Mouse (Mus musculus) MEL (cell line): ENCODE measurements around the gene Dock1. TPM values are rescaled to one million over a fixed set of nuclear protein-coding genes. Genes with fewer than 3 reads are reported as not detected.

Experiments
- DNase-seq: peaks from one replicate; pipeline ENCODE4 v3.0.0; 2011; ENCODE audit warnings: low read depth, low spot score
- H3K27ac ChIP-seq: 2 replicates; pipeline ENCODE4 v1.5.1; 2012; ENCODE audit warnings: low read depth, mild to moderate bottlenecking, control low read depth, low read length, moderate library complexity; ENCODE audit not compliant: control insufficient read depth
- H3K27me3 ChIP-seq, 2 experiments: fragments of 150-350 bp in 1 of 2; sonication (generic) in 1 of 2; 2 replicates each; pipeline ENCODE4 v1.6.1; 2012; ENCODE audit warnings: low read length in 2 of 2, mild to moderate bottlenecking in 2 of 2, improper control_type of control experiment in 1 of 2, moderate library complexity in 1 of 2; ENCODE audit not compliant: insufficient read depth in 2 of 2, control insufficient read depth in 1 of 2
- H3K36me3 ChIP-seq, 2 experiments: 2 replicates each; pipeline ENCODE4 v1.6.1; 2012 to 2014; ENCODE audit warnings: low read length in 2 of 2, improper control_type of control experiment in 1 of 2, inconsistent platforms in 1 of 2, mild to moderate bottlenecking in 1 of 2; ENCODE audit not compliant: insufficient read depth in 2 of 2, control insufficient read depth in 1 of 2
- H3K4me1 ChIP-seq, 2 experiments: fragments of 150-350 bp in 1 of 2; sonication (generic) in 1 of 2; 2 replicates each; pipeline ENCODE4 v1.6.1; 2012; ENCODE audit warnings: low read length in 2 of 2, improper control_type of control experiment in 1 of 2, mild to moderate bottlenecking in 1 of 2; ENCODE audit not compliant: insufficient read depth in 2 of 2, control insufficient read depth in 1 of 2
- H3K4me3 ChIP-seq, 2 experiments: fragments of 150-350 bp in 1 of 2; sonication (generic) in 1 of 2; 2 replicates each; pipeline ENCODE4 v1.5.1; 2012; ENCODE audit warnings: low read depth in 2 of 2, low read length in 2 of 2, mild to moderate bottlenecking in 2 of 2, moderate library complexity in 2 of 2, control low read depth in 1 of 2, improper control_type of control experiment in 1 of 2; ENCODE audit not compliant: control insufficient read depth in 1 of 2, insufficient read depth in 1 of 2
- H3K79me2 ChIP-seq: 2 replicates; pipeline ENCODE4 v1.6.1; 2012; ENCODE audit warnings: mild to moderate bottlenecking, low read length, moderate library complexity; ENCODE audit not compliant: control insufficient read depth, poor library complexity, insufficient read depth
- H3K9ac ChIP-seq: 2 replicates; pipeline ENCODE4 v1.6.1; 2012; ENCODE audit warnings: low read depth, mild to moderate bottlenecking, control low read depth, low read length, moderate library complexity; ENCODE audit not compliant: control insufficient read depth, poor library complexity, severe bottlenecking
- H3K9me3 ChIP-seq: fragments of 150-350 bp; sonication (generic); replicated peaks from 2 replicates; pipeline ENCODE4 v1.6.1; 2012; ENCODE audit warnings: mild to moderate bottlenecking, low read length, improper control_type of control experiment, moderate library complexity; ENCODE audit not compliant: insufficient read depth
- BHLHE40 ChIP-seq: IDR thresholded peaks from 2 replicates; pipeline ENCODE4 v1.6.1; 2012; ENCODE audit warnings: low read depth, mild to moderate bottlenecking, inconsistent platforms, low read length, improper control_type of control experiment, borderline replicate concordance
- CHD1 ChIP-seq: IDR thresholded peaks from 2 replicates; pipeline ENCODE4 v1.6.1; 2012; ENCODE audit warnings: low read depth, mild to moderate bottlenecking, inconsistent platforms, low read length, improper control_type of control experiment
- CTCF ChIP-seq, 3 experiments: IDR thresholded peaks in 2 of 3; conservative IDR thresholded peaks in 1 of 3; 2 replicates each; pipeline ENCODE4 v1.5.1; 2011 to 2012; ENCODE audit warnings: low read length in 3 of 3, low read depth in 2 of 3, mild to moderate bottlenecking in 2 of 3, improper control_type of control experiment in 1 of 3, inconsistent platforms in 1 of 3, mixed read lengths in 1 of 3, moderate library complexity in 1 of 3; ENCODE audit not compliant: control insufficient read depth in 1 of 3, insufficient read depth in 1 of 3, poor library complexity in 1 of 3, severe bottlenecking in 1 of 3
- ELF1 ChIP-seq: IDR thresholded peaks from 2 replicates; pipeline ENCODE4 v1.6.1; 2014; ENCODE audit warnings: low read depth, mild to moderate bottlenecking, inconsistent platforms, low read length, improper control_type of control experiment, moderate library complexity
- ETS1 ChIP-seq: IDR thresholded peaks from 2 replicates; pipeline ENCODE4 v1.6.1; 2012; ENCODE audit warnings: low read depth, mild to moderate bottlenecking, inconsistent platforms, low read length, improper control_type of control experiment, moderate library complexity
- GABPA ChIP-seq: IDR thresholded peaks from 2 replicates; pipeline ENCODE4 v1.6.1; 2012; ENCODE audit warnings: low read depth, mild to moderate bottlenecking, inconsistent platforms, low read length, improper control_type of control experiment, moderate library complexity
- JUND ChIP-seq: IDR thresholded peaks from 2 replicates; pipeline ENCODE4 v1.6.1; 2011; ENCODE audit warnings: low read depth, mild to moderate bottlenecking, improper control_type of control experiment, low read length
- MAZ ChIP-seq: IDR thresholded peaks from 2 replicates; pipeline ENCODE4 v1.6.1; 2012; ENCODE audit warnings: low read depth, mild to moderate bottlenecking, inconsistent platforms, low read length, improper control_type of control experiment
- NRF1 ChIP-seq: IDR thresholded peaks from 2 replicates; pipeline ENCODE4 v1.6.1; 2014; ENCODE audit warnings: low read depth, mild to moderate bottlenecking, inconsistent platforms, low read length, improper control_type of control experiment, moderate library complexity; ENCODE audit not compliant: poor library complexity, insufficient read depth, severe bottlenecking
- POLR2AphosphoS5 ChIP-seq: IDR thresholded peaks from 2 replicates; pipeline ENCODE4 v1.6.1; 2012; ENCODE audit warnings: low read depth, borderline replicate concordance, mild to moderate bottlenecking, inconsistent platforms, low read length, moderate library complexity, mixed read lengths
- RCOR1 ChIP-seq: IDR thresholded peaks from 2 replicates; pipeline ENCODE4 v1.6.1; 2012; ENCODE audit warnings: low read depth, mild to moderate bottlenecking, inconsistent platforms, low read length, improper control_type of control experiment
- SMC3 ChIP-seq: IDR thresholded peaks from 2 replicates; pipeline ENCODE4 v1.6.1; 2011; ENCODE audit warnings: low read depth, low read length, improper control_type of control experiment
- TAL1 ChIP-seq: IDR thresholded peaks from 2 replicates; pipeline ENCODE4 v1.6.1; 2012; ENCODE audit warnings: mild to moderate bottlenecking, inconsistent platforms, low read length, moderate library complexity, mixed read lengths
- TBP ChIP-seq: IDR thresholded peaks from 2 replicates; pipeline ENCODE4 v1.8.0; 2011; ENCODE audit warnings: low read depth, low read length, improper control_type of control experiment
- USF2 ChIP-seq, 2 experiments: IDR thresholded peaks; 2 replicates each; pipeline ENCODE4 v1.6.1; 2011 to 2012; ENCODE audit warnings: improper control_type of control experiment in 2 of 2, low read length in 2 of 2, borderline replicate concordance in 1 of 2, inconsistent platforms in 1 of 2, low read depth in 1 of 2, mild to moderate bottlenecking in 1 of 2; ENCODE audit not compliant: insufficient read depth in 1 of 2
- ZKSCAN1 ChIP-seq: IDR thresholded peaks from 2 replicates; pipeline ENCODE4 v1.6.1; 2012; ENCODE audit warnings: low read depth, mild to moderate bottlenecking, inconsistent platforms, low read length, improper control_type of control experiment, moderate library complexity
- ZMIZ1 ChIP-seq: IDR thresholded peaks from 2 replicates; pipeline ENCODE4 v1.6.1; 2012; ENCODE audit warnings: low read depth, mild to moderate bottlenecking, inconsistent platforms, low read length, improper control_type of control experiment, moderate library complexity
- ZNF384 ChIP-seq: IDR thresholded peaks from 2 replicates; pipeline ENCODE4 v1.6.1; 2012; ENCODE audit warnings: low read depth, mild to moderate bottlenecking, inconsistent platforms, low read length, improper control_type of control experiment
- polyA plus RNA-seq, 2 experiments: library from polyadenylated mRNA; stranded (reverse) in 1 of 2; unstranded in 1 of 2; fragments of >175 nt in 1 of 2; fragments of >200 nt in 1 of 2; gene quantifications; 2 replicates each; pipeline versions ENCODE4 v1.2.1 to v1.2.4; 2012; ENCODE audit warnings: low replicate concordance in 2 of 2, low read depth in 1 of 2; ENCODE audit not compliant: insufficient read length in 2 of 2, insufficient read depth in 1 of 2, missing spikeins in 1 of 2
- total RNA-seq: library from RNA; depleted of rRNA; stranded (reverse); fragments of 300-350 nt; gene quantifications from 2 replicates; pipeline ENCODE4 v1.2.3, GENCODE M21; 2012

Dock1 gene
- total and polyA plus RNA-seq, 3 experiments: not detected

DNA sequence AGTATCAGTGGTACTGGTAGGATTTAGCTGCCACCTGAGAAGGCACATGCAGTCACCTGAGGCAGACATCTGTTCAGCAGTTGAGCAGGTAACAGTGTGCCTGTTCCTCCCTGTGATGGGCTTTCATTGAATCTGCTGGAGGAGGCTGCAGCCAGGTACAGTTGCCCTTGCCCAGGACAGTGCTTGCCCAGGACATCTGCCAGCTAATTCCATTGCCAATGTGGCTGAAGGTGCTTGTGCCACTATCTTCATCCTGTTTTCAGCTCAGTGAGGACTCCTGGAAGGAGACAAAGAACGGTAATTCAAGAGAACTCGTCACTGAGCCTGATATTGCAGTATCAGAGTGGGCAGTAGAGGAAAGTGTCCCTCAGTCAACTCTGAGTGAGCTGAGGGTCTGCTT, 358.3 kb downstream of the Dock1 start:
- H3K27me3 ChIP-seq: no peaks in the 10 kb centered on the region
- H3K27ac ChIP-seq: no peak overlapping the region
- H3K9me3 ChIP-seq: no peaks in the 10 kb centered on the region
- no peaks in the 10 kb centered on the region for H3K4me1 ChIP-seq
- no peaks in the 10 kb centered on the region for H3K79me2 ChIP-seq
- H3K36me3 ChIP-seq: no peaks in the 10 kb centered on the region
- no peak overlapping the region for H3K4me3 ChIP-seq
- TF ChIP-seq MAZ: no peak
- TF ChIP-seq POLR2AphosphoS5: no peak
- TF ChIP-seq ZNF384: no peak
- no peak for TF ChIP-seq SMC3
- TF ChIP-seq CHD1: no peak
- no peak for TF ChIP-seq BHLHE40
- no peak for TF ChIP-seq TBP
- no peak for TF ChIP-seq RCOR1
- TF ChIP-seq USF2 (IDR thresholded peaks at IDR 0.05; ENCODE audit: borderline replicate concordance in 1 of 2, insufficient read depth in 1 of 2, low read depth in 1 of 2, low read length in 2 of 2): no peak
- no peak for TF ChIP-seq ZMIZ1
- no peak for TF ChIP-seq ETS1
- TF ChIP-seq, all 39 proteins: peak for 0
- H3K9ac ChIP-seq: no peak overlapping the region
- DNase-seq: no peak

DNA sequence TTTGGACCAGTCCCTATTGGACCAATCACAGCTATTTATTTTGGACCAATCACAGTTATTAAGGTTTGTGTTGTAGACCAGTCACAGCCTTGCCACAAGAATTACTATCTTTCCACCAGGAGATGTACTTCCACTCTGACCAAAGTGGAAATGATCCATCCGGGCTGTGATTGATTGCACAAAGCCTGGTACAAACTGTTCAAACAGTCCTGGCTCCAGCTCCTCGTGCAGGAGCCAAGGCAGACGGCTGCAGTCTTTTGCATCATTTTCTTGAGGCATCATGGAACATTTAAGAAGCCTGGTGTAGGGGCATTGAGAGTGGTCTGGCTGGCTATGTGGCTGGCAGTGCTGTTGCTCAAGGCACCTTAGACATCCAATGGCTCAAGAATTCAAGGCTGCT, 358.7 kb downstream of the Dock1 start:
- H3K36me3 ChIP-seq: no peaks in the 10 kb centered on the region
- no peaks in the 10 kb centered on the region for H3K4me1 ChIP-seq
- no peaks in the 10 kb centered on the region for H3K79me2 ChIP-seq
- no peaks in the 10 kb centered on the region for H3K27me3 ChIP-seq
- DNase-seq: no peak
- no peak overlapping the region for H3K9ac ChIP-seq
- no peaks in the 10 kb centered on the region for H3K9me3 ChIP-seq
- H3K4me3 ChIP-seq: no peak overlapping the region
- no peak overlapping the region for H3K27ac ChIP-seq
- TF ChIP-seq GABPA (no peak), BHLHE40 (no peak), ZKSCAN1 (no peak), ELF1 (no peak), CTCF (IDR thresholded peaks at IDR 0.05 in 2 of 3, conservative IDR thresholded peaks at IDR 0.05 in 1 of 3; ENCODE audit: control insufficient read depth in 1 of 3, insufficient read depth in 1 of 3, low read depth in 2 of 3, low read length in 3 of 3, poor library complexity in 1 of 3, severe bottlenecking in 1 of 3) (no peak), JUND (no peak), NRF1 (no peak), ETS1 (no peak), TAL1 (no peak)
